Mouse (Mus musculus) lung, adult 2 months (tissue): ENCODE measurements at regions not wholly inside any gene's neighbourhood (a gene's known extent, or its start where the extent isn't known, plus 50 kb on each side); places are given as distances from the start of the nearest gene placed in this dataset.

Experiments
- CTCF ChIP-seq: fragments of 200-500 bp; IDR thresholded peaks from 2 replicates; pipeline ENCODE4 v1.5.1; 2011; ENCODE audit warnings: mild to moderate bottlenecking, low read length, control low read depth; ENCODE audit not compliant: insufficient read depth
- POLR2A ChIP-seq: fragments of 200-500 bp; IDR thresholded peaks from 2 replicates; pipeline ENCODE4 v1.6.1; 2011; ENCODE audit warnings: low read depth, mild to moderate bottlenecking, control low read depth, low read length, borderline replicate concordance; ENCODE audit errors: extremely low read depth

GRCm38 (mm10) chr12:106177302-106177701, 167.3 kb downstream of the Vrk1 start:
- TF ChIP-seq CTCF (no peak), POLR2A (no peak)
